Mouse (Mus musculus) left cerebral cortex, adult 8-10 months (tissue): Measurements from ENCODE around the gene Dynll1. TPM values are rescaled to one million over a fixed set of nuclear protein-coding genes. Genes with fewer than 3 reads are reported as not detected.

Experiments used
- DNase-seq, 2 experiments: peaks; one replicate each; pipeline ENCODE4 v3.0.0; 2022; ENCODE audit warnings: low spot score in 2 of 2
- total RNA-seq, 4 experiments: library from RNA; stranded (reverse); gene quantifications; 2 replicates each; pipeline ENCODE4 v1.2.4; 2022

The Dynll1 gene
- total RNA-seq = 100 to 1,000 TPM; 550 to 617 (median 573) TPM

DNA sequence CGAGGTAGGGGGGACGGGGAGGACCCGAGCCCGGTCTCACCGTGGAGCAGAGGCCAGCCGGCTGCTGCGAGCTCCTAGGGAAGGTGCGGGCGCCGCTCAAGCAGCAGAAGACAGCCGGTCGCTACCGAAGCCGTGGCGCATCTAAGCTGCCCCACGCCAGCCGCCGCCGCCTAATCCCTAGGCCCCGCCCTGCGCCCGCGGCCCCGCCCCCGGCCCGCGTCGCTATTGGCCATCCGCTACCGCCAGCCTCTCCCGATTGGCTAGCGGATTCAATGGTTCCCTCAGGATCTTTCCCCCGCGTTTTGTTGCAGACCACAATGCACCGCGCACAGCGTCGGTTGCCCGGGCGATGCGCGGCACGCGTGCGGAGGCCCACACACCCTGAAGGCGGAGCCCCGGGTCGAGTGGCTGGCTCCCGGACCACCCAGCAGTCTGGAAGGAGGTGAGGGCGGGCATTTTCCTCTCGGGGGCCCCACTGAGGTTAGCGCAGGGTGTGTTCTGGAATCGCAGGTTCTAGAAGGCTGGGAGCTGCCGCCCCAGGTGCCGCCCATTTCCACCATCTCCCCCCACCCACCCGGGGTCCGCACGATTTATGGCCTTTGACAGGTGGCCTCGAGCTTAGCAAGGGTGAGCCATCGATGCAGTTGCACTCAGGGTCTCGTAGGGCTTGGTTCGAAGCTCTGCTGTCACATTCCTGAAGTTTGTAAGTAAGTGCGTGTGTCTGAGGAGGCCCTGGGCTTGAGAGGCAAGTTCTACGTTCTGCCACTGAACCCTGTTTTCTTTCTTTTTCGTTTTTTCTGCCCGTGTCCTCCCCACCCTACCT is at the start of gene Dynll1:
Gene Dynll1 (minus strand): TSS at position 208 of the 823 bp plus-strand sequence.
- DNase-seq = peak; percentile 97 to 100

DNA sequence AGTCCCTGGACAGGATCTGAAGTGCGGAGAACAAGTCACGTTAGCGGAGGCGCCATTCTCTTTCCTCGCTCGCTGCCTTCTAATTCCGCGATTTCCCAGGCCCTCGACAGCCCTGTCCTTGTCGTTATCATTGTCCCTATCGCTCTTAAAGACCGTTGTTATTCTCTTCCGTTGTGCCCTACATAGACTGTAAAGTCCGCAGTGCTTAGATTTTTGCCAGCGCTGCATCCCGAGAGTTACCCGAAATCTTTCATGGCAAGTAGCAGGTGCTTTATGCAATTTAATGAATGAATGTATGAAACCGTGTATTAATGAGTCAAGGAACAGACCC is 48.4 kb upstream of the Dynll1 start:
- DNase-seq = no peak

DNA sequence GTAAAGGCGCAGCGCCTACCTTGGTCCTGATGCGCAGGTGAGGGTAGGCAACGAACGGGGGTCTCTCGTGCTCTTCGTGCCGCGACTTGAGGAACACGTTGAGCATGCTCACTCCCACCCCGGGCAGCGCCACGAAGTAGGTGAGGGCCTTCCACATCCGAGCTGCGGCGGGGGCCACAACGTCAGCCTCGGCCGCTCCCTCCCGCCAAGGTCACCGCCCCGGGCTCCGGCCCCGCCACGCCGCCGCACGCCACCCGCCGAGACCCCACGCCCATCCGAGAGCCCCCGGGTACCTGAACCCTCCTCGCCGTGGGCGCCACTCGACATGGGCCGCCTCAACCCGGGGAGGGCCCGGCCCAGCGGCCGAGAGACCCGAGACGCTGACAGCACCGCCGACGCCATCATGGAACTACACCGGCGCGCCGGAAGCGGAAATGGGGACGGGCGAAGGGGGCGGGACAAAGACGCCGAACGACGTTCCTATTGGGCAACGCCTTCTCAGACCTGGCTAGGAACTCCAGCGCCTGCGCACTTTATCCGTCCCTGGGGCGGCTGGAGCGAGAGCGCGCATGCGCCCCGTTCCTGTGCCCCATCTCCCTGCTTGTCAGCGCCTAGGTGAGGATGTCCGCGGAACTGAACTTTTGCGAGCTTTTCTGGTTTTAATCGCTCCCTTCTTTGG is 47.9 kb upstream of the Dynll1 start, which contains the start of gene Cox6a1:
Gene Cox6a1 (minus strand): TSS at position 436 of the 679 bp plus-strand sequence.
- DNase-seq = peak; percentile 96 to 98

DNA sequence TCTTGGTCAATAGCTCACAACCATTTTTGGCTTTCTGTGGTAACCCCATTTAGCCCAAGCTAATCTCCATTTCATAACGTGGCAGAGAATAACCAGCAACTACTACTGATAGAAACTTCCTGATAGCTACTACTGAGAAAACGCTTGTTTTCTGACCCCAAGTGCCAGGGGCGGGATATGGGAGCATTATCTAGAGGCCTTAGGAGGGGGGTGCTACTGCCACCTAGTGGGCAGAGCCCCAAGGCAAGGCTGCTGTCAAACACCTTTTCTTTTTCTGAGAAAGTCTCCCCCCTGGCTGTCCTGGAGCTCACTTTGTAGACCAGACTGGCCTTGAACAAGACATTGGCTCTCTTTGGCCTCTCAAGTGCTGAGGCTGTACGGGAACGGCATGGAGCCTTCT is 46.8 kb upstream of the Dynll1 start:
- DNase-seq = peak; percentile 57 to 59

DNA sequence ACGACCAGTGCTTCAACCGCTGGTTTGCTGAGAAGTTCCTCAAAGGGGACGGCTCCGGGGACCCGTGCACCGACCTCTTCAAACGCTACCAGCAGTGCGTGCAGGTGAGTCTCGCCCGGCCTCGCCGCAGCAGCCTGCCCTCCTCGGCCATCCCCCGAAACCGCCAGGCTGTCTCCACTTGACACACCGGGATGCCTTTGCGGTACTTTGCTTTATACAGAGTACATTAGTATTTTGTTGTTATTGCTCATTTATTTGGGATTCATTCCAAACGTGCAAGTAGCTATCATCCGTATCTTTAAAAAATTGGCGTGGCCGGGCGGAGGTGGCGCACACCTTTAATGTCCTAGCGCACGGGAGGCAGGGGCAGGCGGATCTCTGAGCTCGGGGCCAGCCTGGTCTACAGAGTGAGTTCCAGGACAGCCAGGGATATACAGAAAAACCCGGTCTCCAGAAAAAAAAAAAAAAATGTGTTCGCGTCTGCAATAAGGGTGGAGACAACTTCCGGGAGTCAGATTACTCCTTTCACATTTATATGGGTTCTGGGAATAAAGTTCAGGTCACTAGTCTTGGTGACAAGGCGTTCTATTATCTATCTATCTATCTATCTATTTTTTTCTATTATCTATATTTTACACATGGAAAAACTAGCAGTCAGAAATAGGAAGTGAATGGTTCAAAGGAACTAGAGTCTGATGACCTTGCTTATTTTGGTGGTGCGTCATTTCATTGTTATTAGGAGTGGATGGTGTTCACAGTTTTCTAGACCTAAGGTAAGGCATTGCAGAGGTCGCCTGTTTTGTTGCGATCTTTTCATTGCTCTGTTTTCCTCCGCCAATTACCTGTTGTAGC is 40.7 kb upstream of the Dynll1 start:
- DNase-seq = no peak

DNA sequence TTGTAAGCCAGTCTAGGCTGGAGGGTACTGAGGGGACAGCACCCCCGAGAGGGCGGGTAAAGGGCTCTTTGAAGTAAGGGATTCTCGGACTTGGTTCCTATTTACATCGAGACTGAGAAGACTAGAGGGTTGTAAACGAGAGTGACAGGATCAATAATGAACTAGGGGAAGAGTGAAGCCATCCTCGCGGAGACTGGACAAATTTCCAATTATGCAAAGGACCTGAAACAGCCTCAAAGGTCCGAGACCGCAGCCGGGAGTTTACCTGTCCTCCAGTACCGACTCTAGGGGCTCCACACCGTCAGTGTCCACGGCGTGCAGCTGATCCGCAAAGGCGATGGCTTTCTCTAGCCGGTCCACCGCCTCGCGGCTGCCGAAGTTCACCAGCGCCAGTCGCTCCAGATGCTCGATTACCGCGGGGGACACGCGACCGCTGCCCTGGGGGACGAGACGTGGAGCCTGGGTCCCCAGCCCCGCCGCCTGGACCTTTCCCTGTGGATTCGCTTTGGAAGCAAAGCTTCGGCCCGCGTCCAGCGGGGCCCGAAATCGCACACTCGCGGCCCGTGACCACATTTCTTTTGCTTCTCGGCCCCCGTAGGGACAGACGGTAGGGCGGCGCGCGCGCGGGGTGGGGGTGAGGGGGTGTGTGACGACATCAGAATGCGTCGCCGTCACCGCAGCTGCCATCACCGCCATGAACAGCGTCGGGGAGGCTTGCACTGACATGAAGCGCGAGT is 39.9 kb upstream of the Dynll1 start, which contains the start of the genes Gatc and Triap1:
Gene Gatc (minus strand): TSS at position 602 of the 737 bp plus-strand sequence.
Gene Triap1 (plus strand): TSS at position 649 of the 737 bp plus-strand sequence.
- DNase-seq = peak; percentile 77 to 83

DNA sequence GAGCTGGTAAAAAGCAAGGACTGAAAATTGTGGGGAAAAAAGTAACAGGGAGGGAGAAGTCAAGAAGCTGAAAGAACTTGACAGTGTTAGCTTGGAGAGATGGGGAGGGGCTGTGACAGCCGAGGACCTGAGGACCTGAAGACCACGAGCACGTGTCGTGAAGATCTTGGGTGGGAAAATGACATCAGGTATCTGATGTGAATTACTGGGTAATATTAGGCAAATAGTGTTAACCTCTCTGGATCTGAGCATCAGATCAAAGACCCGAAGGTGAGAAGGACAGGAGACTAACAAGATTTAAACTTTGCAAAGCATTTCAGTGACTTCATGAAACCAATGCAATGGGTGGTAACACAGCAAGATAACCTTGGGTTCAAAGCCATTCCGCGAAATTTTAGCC is 39.2 kb upstream of the Dynll1 start:
- no peak for DNase-seq

DNA sequence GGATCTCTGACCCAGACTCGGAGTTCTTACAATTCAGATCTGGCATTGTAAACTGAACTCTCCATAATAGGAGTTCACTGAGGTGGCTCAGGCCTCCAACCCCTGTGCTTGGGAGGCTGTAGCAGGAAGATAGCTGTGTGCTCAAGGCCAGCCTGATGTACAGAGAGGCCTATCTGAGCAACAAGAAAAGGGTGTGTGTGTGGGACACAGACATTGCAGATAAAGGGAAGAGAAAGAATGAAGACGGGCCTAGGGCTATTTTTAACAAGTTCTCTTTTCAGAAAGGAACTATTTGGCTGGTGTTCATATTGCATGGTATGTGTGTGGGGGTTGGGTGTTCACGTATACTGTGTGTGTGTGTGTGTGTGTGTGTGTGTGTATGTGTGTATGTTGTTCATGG is 32.8 kb upstream of the Dynll1 start:
- DNase-seq = no peak

DNA sequence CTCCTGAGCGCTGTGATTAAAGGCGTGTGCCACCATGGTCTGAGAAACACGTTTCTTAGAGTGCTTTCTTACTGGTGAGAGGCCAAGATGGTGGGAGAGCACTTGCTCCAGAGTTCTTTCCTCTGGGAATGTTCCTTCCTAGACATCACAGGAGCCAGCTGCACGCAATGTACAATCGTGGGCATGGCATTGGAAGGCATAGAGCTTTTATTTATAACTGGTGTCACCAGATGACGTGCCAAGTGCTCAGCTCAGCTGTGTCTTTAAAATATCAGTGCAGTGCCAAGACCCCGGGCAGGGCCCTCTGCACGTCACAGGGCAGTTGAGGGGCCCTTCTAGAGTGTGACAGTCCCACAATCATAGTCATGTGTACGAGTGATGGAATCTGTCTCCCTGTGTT is 30.2 kb upstream of the Dynll1 start:
- no peak for DNase-seq

DNA sequence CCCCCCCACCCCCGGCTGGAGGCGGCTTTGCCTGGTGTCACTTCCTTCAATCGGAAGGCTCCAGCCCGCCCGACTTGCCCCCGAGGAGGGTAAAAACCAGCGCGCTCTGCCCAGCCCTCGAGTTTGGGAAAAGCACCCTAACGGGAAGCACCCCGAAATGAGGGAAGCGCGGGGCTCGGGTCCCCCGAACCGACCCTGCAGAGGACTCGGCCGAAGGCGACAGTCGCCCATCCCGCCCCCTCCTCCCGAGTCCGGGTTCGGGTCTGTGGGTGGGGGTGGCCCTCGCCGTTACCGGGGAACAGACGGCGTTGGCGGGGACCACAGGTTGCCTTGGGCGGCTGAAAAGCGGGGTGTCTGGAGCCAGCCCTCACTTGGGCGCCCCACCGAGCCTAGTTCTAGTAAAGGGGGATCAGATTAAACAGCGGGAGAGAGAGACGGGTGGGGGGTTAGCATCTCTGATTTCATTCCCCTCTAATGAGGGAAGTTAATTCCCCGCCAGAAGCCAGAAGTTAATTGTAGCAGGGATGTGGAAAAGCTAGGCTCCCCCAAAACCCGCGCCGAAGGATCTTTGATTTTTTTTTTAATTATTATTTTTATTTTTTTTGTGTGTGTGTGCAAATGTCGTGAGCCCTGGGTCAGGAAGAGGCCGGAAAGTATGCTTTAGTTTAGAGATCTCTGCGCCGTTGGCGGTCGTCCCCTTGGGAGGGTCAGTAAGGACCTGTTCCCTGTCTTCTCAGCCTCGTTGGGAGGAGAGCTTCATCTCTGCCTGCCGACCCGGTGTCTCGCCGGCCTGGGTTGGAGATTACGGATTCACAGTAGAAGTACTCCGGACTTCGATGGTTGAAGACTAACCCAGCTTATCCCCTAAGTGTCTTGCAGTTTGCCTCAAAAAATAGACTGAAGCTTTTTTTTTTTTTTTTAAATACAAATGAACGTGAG is 27.1 kb upstream of the Dynll1 start:
- peak in 1 of 2 experiments; percentile 36 for DNase-seq

DNA sequence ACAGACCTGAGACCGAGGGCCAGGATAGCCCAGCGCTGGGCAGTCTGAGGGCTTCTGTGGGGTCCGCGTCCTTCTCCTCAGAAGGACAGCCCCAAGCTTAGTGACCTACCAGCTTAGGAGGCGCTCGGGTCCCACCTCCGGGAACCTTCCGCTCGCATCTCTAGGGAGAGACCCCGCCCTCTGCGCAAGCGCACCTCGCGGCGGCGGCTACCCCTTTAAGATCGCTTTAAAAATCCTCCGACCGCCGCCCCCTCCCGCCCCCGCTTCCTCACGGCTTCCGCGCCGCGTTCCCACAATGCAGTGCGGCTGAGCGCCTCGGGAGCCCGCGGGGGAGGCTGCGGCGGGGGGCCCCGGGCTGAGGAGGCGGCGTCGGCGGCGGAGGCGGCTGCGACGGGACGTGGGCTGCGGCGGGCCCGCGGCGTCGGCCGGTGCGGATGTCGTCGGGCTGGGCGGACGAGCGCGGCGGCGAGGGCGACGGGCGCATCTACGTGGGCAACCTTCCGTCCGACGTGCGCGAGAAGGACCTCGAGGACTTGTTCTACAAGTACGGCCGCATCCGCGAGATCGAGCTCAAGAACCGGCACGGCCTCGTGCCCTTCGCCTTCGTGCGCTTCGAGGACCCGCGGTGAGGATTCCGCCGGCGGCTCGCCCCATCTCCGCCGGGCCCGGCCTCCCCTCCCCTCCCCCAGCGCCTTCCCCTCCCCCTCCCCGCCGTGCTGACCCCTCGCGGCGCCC is 26.2 kb upstream of the Dynll1 start, which contains the start of gene Srsf9:
Gene Srsf9 (plus strand): TSS at position 303 of the 735 bp plus-strand sequence.
- DNase-seq = peak; percentile 89 to 92

DNA sequence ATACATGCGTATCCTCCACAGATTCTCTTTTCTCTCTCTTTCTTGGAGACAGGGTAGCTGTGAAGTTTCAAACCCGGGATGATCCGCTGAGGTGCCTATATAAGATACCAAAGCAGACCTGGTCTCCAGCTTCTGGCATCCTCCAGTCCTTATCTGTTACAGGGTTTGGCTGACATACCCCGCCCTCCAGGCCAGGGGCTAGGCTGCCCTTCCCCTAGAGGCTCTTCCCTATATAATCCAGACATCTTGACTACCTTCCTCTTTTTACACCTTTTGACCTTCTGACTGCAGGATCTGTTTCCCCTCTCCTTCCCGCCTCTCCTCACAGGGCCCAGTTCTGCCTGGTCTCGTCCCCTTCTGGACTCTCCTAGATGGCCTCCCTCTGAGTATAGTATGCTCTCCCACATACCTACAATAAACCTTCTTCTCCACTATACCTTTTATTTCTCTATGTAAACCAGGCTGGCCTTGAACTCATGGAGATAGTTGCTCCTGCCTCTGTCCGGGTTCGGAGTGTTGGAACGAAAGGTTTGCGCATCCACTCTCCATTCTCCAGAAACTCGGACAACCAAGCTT is 25.5 kb upstream of the Dynll1 start:
- DNase-seq = no peak

DNA sequence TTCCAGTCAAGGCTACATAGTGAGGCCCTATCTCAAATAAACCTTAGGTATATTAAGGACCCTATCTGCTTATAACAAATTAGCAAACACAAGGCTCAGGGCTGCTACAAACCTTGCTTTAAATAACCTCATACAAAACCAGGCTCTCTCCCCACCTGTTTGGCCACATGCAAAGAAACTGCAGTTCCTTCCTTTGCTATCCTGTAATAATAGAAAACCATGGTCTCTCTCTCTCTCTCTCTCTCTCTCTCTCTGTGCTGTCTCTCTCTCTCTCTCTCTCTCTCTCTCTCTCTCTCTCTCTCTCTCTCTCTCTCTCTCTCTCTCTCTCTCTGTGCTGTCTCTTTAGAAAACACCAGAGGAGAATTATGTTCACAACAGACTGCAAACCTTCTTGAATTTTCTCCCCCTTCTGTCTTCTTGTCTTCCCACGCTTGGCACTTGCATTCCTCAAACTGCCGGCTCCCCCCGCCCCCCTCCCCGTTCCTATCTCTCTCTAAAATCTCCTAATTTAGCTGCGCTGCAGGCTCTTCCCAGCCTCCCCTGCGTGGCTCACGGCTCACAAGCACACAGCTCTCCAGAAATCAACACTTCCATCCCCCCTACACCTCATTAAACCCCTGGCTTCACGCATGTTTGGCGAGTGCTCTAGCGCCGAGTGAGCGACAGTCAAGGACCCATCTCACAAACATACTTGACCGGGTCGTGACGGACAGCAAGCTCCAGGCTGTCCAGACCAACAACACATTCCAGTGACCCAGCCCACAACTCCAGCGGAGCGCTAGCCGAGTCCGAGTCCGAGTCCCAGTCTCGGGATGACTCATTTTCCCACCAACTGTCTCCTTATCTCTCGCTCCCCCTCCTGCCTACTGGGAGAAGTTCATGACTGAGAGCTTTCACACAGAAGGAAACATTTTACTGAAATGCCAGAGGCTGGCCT is 18.5 kb upstream of the Dynll1 start:
- DNase-seq = peak; percentile 71 to 88

DNA sequence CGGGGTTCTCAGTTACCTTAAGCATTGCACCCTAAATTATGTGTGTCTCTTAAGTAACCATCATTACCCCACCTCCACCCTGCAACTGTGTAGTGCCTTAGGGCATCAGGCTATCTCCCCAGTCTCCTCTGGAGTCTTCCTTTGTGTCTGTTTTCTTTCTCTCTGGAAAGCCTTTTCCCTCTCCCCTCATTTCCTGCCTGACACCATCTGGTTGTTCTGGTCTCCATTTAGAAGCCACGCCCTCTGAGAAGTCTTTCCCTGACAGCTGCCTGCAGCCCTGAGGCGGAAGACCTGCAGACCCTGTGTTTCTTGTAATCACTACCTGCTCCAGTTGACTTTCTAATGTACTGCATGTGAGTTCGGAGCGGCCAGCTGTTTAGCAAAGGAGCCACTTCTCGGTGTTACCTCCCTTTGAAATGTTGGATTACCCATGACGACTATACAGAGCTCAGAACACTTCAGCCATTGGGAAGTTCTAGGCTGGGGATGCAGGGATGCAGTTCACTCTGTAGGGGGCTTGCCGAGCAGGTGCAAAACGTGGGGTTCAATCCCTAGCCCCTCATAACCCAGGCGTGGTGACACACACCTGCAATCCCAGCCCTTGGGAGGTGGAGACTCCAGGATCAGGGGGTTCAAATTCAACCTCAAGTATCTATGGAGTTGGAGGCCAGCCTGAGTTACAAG is 17.0 kb upstream of the Dynll1 start:
- DNase-seq = no peak

DNA sequence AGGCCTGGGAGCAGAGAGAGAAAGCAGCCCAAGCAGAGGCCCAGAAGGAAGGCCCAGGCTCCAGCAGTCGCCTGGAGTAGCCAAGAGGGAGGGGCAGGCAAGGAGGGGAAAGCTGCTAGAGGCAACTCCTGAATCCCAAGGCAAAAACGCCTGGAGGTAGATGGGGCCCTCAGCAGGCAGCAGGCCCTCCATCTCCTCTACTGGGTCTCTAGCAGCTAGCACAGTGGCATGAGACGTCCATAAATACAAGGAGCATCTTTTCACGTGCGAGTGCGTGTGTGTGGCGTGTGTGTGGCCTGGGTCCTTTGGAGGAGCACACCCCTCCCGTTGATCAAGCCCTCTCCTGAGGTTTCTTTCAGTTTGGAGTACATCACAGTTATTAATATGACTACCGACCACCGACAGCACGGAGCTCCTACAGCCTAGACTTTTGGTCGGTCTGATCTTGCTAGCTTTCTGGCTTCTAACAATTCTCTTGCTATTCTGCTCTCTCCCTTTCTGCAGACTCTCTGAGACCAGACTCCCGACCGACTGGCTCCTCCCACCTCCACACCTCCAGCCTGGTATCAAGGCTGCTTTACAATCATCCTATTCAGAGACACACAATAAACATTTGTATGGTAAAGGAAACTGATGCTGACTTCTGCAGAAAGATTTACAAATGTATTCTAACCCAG is 16.3 kb upstream of the Dynll1 start:
- DNase-seq = no peak

DNA sequence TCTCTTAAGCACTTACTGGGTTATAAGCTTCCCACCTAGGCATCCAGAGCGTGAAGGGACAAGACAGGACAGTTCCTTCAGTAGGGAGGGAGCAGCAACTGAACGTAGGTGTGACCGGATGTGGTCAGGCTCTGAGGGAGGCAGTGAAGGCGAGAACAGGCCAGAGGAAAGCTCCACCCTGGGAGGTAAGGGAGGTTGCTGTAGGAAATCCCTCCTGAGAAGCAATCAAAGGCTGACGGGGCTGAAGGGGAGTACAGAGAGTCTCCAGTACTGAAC is 12.8 kb upstream of the Dynll1 start:
- no peak for DNase-seq
